Mouse (Mus musculus) CD8-positive naive resting alpha-beta T cell, adult 2 months (primary cell): ENCODE measurements around the gene Nmnat3.

ENCODE experiments used
- DNase-seq, 2 experiments: peaks; one replicate each; pipeline ENCODE4 v3.0.0; 2022; ENCODE audit warnings: low read depth in 2 of 2, low spot score in 2 of 2

Gene Nmnat3

GRCm38 (mm10) chr9:98311316-98311965, 24.2 kb downstream of the Nmnat3 start:
- no peak for DNase-seq

DNA sequence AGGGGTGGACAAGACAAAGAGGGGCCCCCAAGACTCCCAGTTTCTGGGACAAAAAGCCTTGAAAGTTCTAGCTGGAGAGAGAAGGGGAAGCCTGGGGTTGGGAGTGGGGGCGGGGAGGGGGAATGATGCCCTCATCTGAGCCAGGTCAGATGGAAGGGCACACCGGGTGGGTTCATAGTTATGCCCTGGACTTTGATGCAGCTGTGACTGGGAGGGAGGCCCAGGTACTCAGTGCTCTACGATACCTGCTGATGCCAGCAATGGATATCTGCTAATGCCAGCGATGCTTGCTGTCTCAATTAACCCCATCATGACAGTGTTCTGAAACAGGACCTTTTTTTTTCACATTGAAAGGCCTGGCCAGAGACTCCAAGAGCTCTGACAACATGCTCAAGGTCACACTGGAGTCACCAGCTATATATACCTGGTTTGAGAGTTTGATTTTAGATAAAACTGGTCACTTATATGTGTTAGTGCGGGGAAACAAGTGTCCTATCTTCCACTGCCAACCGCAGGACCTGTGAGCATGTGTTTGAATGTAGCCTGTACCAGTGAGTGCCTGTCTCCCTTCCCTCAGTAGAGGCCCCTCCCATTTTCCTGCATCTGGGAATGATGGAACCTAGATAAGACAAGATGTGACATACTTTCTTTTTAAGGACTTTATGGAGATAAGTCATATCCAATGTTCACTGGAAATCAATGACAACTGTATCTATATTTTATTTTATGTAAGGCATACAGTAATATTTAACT, 25.6 kb downstream of the Nmnat3 start:
- no peak for DNase-seq

DNA sequence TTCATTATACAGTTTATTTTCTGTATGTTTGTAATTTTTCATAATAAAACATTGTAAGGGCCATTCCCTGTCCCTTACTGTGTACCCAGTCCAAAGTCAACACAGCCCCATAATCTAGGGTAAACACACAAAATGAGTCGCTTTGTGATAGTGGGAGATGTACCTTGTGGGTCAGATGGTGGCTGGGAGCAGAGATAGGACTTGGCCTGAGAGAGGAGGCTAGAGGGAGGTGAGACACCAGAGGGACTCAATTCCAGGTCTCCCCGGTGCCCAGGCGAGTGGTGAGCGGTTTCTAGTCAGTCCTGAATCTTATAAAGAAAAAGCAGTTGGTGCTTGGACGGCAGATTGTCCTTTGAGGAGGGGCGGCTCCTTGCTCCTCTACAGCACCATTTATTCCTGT, 26.4 kb downstream of the Nmnat3 start:
- DNase-seq: no peak

GRCm38 (mm10) chr9:98314059-98314650, 26.9 kb downstream of the Nmnat3 start:
- DNase-seq: no peak

DNA sequence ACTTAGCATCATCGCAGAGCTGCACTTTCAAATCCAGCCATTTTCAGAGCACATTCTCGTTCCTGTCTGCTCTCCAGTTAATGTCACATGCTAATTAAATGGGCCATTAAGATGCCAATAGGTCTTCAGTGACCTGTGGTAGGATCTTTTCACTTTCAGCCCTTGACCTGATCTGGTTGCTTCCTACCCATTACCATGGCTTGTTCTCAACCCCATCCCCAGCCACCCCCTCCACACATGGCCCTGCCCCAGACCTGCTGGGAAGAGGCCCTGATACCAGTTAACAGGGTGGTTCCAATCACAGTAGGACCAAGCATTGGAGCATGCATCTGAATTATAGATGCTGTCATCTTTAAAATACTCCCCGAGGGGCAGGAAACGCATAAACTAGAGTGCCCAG, 30.7 kb downstream of the Nmnat3 start:
- DNase-seq: no peak

DNA sequence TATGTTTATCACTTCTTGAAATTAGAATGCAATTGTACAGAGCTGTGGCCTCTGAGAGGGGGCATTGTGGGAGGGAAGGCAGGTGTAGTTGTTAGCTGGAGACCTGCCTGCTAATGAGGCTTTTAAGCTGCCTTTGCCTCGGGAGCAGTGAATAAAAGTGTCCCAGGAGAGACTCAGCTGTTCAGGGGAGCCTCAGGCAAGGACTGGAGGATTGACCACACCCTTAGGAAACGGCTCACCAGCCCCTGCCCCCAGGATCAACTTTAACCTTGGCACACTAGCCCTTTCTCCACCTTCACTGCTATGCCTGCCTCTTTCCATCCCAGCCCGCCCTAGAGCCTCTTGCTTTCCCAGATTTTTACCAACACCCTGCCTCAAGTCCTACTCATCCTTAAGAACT, 31.6 kb downstream of the Nmnat3 start:
- DNase-seq: no peak

GRCm38 (mm10) chr9:98320785-98321184, 33.5 kb downstream of the Nmnat3 start:
- no peak for DNase-seq

- DNase-seq: no peak
Measured at GRCm38 (mm10) chr9:98326088-98326487, 38.9 kb downstream of the Nmnat3 start.

DNA sequence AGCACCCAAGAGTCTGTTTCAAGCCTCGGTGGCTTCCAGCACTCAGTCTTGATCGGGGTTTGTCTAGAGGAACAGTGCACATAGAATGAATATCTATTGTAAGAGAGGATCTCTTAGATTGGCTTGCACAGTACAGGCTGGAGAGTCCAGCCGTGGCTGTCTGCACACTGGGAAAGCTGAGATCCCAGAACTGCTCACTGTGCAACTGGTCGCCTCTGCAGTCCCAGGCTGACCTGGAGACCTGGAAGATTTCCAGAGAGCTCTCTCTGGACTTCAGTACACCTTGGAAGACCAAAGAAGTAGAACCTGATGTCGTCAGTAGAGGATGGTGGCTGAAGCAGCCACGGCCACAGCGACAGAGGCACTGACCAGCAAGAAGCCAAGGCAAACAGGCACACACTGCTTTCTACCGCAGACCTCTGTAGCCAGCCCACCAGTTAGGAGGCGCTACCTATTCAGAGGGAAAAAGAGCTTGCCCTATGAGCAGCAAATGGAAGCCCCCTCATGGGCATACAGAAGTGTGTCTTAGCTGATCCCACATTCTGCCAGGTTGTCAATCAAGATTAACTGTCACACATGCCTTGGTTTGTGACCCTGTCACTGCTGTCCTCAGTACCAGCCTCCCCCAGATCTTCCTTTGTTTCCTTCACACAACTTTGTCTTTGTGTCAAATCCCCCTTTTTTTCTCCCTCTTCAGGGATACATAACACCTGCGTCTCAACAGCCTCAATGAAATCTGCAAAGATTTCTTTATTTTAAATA, 41.4 kb downstream of the Nmnat3 start:
- no peak for DNase-seq

DNA sequence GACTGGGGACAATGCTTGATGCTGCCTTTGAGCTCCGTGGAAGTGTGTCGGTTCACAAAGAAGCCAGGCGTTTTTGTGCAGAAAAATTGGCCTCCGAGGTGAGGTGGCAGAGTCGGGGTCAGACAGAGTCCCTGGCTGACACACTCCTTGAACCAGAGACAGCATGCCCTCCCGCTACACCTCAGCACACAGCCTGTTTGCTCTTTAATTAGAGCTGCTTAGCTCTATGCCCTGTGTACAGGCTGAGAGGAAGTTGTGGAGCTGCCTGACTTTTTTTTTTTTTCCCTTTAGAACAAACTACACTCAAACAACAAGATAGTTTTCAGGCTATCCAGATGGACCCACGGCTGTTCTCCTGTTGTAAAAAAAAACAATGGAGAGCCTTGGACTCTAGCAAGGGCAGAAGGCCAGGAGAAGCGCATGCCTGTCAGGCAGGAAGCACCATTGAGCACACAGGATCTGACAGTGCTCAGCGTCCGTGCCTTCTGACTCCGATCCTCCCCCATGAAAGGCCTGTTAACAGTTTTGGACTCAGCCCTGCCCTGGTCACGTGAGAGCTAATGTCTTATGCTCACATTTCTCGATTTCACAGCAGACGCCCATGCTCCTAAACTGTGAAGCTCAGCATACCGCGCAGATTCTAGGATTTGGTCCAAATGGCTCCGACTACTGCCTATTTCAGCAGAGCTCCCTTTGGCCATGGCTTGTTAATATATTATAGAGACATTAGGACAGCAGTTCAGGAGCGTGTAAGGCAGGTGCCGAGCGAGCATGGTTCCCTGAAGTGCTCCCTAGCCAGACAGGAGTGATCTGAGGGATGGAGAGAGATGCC, 42.3 kb downstream of the Nmnat3 start:
- DNase-seq: no peak

DNA sequence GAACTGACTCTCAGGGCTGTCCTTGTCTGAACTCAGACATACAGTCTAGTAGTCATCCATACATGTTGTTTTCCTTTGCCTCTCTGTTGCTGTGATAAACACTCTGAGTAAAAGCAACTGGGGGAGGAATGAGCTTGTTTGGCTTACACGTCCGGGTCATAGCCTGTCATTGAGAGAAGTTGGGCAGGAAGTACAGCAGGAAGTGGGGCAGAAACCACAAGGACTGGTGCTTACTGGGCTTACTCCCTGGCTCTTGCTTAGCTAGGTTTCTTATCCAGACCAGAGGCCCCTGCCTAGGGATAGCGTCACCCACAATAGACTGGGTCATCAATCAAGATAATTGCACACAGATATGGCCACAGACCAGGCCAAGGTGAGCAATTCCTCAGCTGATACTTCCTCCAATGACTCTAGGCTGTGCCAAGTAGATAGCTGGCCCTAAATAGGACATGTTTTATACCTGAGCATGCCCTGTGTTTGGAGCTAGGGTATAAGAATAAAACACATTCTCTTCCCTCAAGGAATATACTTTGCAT, 46.1 kb downstream of the Nmnat3 start:
- DNase-seq: peak; percentile 17 to 18

DNA sequence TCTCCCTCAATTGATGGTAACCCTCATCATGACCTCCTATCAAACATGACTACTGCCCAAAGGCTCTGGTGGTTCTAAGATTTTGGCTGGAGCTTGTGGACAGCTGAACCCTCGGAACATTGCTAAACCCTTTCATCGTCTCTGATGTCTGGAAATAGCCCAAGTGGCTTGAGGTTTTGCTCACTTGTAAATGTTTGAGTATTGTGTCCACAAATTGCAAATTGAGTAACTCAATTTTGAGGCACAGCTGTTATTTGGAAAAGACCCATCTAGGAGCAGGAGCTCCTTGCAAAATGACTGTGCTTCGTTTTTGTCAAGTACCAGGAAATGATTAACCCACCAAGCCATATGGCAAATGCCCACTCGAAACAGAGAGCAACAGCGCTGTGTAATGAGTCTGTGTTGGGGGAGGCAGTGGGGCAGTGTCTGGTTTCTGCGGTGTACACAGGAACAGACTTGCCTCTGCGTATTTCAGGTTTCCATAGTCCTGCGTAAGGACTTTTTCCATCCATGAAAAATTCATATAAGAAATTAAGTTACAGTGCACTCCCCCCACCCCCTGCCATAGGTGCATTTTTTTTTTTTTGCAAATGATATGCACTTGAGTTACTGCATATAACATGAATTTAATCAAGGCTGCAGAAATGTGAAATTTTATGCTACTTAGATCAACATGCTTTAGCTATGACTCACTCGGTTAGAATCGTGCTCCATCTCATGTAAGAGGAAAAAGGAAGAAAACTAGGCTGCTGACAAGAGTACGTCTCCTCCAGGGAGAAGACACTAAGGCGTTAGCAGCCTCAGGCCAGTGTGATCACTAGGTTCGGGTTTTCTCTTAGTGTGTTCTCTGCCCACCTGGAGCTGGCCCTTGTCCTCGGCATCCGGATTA, 50.9 kb downstream of the Nmnat3 start:
- DNase-seq: no peak

- no peak for DNase-seq
Measured at GRCm38 (mm10) chr9:98339971-98340370, 52.7 kb downstream of the Nmnat3 start.

DNA sequence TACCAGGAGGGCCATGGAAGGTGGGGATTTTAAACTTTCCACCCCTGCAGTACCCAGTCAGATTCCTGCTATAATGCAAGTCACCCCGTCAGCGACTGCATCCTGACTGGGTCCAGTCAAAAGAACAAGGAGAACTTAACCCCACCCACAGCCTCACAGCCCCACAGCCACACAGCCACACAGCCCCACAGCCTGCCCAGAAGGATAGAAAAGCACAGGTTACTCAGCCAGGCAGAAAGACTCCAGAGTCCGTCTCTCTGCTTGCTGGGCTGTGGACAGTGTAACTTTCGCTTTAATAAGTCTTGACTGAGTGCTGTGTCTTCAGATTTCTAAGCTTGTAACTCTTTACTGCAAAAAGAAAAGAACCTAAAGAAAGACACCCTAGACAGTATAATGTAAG, 53.2 kb downstream of the Nmnat3 start:
- no peak for DNase-seq

GRCm38 (mm10) chr9:98345840-98346239, 58.6 kb downstream of the Nmnat3 start:
- no peak for DNase-seq

DNA sequence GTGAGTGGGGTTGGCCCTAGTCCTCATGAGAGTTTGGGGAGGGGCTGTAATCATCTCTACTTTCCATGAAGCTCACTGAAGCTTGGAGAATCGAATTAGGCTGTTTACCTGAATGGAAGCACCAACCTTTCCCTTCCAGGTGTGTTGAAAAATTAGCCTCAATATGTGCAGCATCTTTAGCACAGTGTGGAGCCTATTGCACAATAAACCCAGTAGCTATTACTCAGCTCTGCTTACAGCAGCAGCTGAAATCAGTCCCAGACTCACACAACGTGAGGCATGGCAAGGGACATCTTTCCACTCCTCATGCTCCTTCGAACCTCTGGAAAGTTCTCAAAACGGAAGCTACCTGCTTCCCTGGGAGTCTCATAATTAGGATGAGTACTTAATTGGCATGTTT, 59.0 kb downstream of the Nmnat3 start:
- DNase-seq: no peak

DNA sequence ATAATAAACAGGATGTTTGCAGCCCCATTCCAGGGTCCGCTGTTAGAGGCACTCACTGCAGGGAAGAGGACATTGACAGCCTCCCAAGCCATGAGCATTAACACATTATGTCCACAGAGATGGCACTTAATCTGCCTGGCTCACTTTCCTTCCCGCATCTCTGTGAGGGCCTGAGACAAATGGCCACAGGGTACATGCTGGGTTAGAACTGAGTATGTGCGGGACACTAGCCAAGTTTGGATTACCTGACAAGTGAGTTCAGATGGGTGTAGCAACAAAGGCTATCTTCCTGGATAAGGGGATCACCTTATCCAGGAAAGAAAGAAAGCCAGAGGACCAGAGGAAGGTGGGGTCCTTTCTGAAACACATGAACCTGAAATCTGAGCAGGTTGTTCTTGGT, 59.8 kb downstream of the Nmnat3 start:
- no peak for DNase-seq

GRCm38 (mm10) chr9:98350318-98351144, 63.3 kb downstream of the Nmnat3 start:
- no peak for DNase-seq

DNA sequence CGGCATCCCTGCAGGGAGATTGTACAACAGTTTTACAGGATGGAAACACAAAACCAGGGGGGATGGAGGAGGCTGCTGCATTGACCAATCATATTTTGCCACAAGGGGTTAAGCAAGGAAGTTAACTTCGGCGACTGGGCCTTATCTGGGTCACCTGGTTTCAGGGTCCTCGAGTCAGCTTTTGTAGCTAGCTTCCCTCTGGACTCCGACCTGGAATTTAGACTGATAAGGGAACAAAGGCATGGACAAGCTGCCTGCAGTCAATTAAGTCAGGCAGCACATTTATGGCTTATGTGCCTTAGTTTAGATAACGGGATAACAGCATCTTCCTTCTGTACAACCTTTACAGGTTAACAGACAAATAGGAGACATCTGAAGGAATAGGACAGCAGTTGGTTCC, 65.1 kb downstream of the Nmnat3 start:
- DNase-seq: no peak
